Mouse (Mus musculus) monocyte, adult 2 months (primary cell): ENCODE results near the gene Gm3453.
"Not testable (repeated sequence)": the region's sequence is repeated elsewhere in the genome, so short reads cannot be mapped to it uniquely, and the experiment has no call there.

Experiments used
- DNase-seq, 2 experiments: peaks; one replicate each; pipeline ENCODE4 v3.0.0; 2022; ENCODE audit warnings: low spot score in 2 of 2, low read depth in 1 of 2

The Gm3453 gene

GRCm38 (mm10) chr14:5979037-5979436 is at the start of gene Gm3453:
Gm3453 (minus strand) TSS chr14:5979137.
- DNase-seq, result not testable (repeated sequence)

GRCm38 (mm10) chr14:5987136-5987535 is 8.2 kb upstream of the Gm3453 start:
- not testable (repeated sequence) for DNase-seq

GRCm38 (mm10) chr14:5962441-5962840 is 16.5 kb downstream of the Gm3453 start:
- not testable (repeated sequence) for DNase-seq

- not testable (repeated sequence) for DNase-seq
Observed at GRCm38 (mm10) chr14:5961635-5962034, 17.3 kb downstream of the Gm3453 start, which contains the start of gene Gm3248. Gm3248 (minus strand) TSS chr14:5961745.

GRCm38 (mm10) chr14:5961102-5961501 is 17.8 kb downstream of the Gm3453 start:
- not testable (repeated sequence) for DNase-seq

- not testable (repeated sequence) for DNase-seq
Observed at GRCm38 (mm10) chr14:5960479-5960878, 18.5 kb downstream of the Gm3453 start.

- DNase-seq, result not testable (repeated sequence)
Observed at GRCm38 (mm10) chr14:5923276-5923675, 55.7 kb downstream of the Gm3453 start.
